Mouse (Mus musculus) ES-Bruce4 (cell line): ENCODE results near the gene Caln1. TPM values are rescaled to one million over a fixed set of nuclear protein-coding genes. Genes with fewer than 3 reads are reported as not detected.

Experiments used
- H3K27ac ChIP-seq: 2 replicates; pipeline ENCODE4 v1.5.1; 2012; ENCODE audit warnings: low read length, inconsistent platforms; ENCODE audit not compliant: insufficient read depth
- H3K27me3 ChIP-seq: 2 replicates; pipeline ENCODE4 v1.6.1; 2012; ENCODE audit warnings: mild to moderate bottlenecking, low read length, inconsistent platforms; ENCODE audit not compliant: control insufficient read depth, poor library complexity, insufficient read depth, severe bottlenecking
- H3K36me3 ChIP-seq: 2 replicates; pipeline ENCODE4 v1.6.1; 2012; ENCODE audit warnings: inconsistent platforms, mild to moderate bottlenecking, low read length, moderate library complexity; ENCODE audit not compliant: control insufficient read depth, poor library complexity, insufficient read depth, severe bottlenecking
- H3K4me1 ChIP-seq: one replicate; pipeline ENCODE4 v1.8.1; 2011; ENCODE audit warnings: low read length; ENCODE audit not compliant: control insufficient read depth, insufficient read depth
- H3K4me3 ChIP-seq: 2 replicates; pipeline ENCODE4 v1.5.1; 2011; ENCODE audit warnings: low read depth, mild to moderate bottlenecking, low read length
- H3K9ac ChIP-seq: 2 replicates; pipeline ENCODE4 v1.6.1; 2012; ENCODE audit warnings: low read depth, mild to moderate bottlenecking, inconsistent platforms; ENCODE audit not compliant: poor library complexity, severe bottlenecking
- H3K9me3 ChIP-seq: replicated peaks from 2 replicates; pipeline ENCODE4 v1.6.1; 2012; ENCODE audit warnings: mild to moderate bottlenecking, low read length, inconsistent platforms; ENCODE audit not compliant: control insufficient read depth, poor library complexity, insufficient read depth, severe bottlenecking
- CTCF ChIP-seq: IDR thresholded peaks from one replicate; pipeline ENCODE4 v1.8.1; 2011; ENCODE audit warnings: low read depth, low read length
- EP300 ChIP-seq: IDR thresholded peaks from 2 replicates; pipeline ENCODE4 v1.6.1; 2011; ENCODE audit warnings: low read depth, low read length; ENCODE audit not compliant: insufficient read depth
- POLR2A ChIP-seq: IDR thresholded peaks from one replicate; pipeline ENCODE4 v1.8.1; 2011; ENCODE audit warnings: low read length; ENCODE audit not compliant: insufficient read depth
- polyA plus RNA-seq: library from polyadenylated mRNA; stranded (reverse); fragments of >200 nt; gene quantifications from 2 replicates; pipeline ENCODE4 v1.2.4, GENCODE M21; 2011; ENCODE audit warnings: low read depth; ENCODE audit not compliant: missing spikeins, insufficient read depth, insufficient read length

Gene Caln1
- polyA plus RNA-seq, 1 experiment, result 0.28 TPM

DNA sequence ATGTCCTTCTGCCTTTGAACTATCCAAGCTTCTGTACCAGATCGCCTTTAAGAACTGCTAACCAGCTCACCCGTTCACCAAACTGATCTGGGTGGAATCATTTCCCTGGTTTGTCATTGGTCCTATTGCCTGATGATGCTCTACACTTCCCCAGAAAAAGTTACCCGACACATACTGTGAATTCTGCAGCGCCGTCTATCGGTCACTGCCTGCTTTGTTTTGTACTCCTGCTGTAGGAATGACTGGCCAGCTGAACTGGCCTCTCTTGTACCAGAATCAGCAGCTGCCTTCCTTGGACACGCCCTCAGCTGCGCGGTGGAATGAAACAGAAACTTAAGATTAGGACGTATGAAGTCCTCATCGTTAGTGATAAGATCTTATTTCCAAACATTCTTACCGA is 107.5 kb downstream of the Caln1 start:
- TF ChIP-seq CTCF (no peak), POLR2A (no peak), EP300 (no peak)
- no peaks in the 10 kb centered on the region for H3K36me3 ChIP-seq

DNA sequence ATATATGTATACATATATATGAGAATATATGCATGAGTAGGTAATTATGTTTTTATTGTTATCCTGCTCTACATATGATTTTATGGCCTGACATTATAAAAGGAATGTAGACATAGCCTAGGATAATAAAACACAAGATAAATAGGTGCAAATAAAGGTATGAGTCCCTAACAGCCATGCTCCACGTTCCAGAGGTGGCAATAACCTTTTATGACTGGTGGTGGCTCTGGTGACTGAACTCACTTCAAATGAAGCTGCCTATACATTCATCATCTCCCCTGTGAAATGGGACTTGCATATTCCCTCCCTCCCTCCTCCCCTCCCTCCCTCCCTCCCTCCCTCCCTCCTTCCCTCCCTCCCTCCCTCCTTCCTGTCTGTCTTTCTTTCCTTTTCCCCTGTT is 111.0 kb downstream of the Caln1 start:
- Histone ChIP-seq H3K4me1 (no peaks in the 10 kb centered on the region), H3K27ac (no peak overlapping the region), H3K9ac (no peak overlapping the region), H3K27me3 (no peaks in the 10 kb centered on the region), H3K9me3 (no peaks in the 10 kb centered on the region), H3K36me3 (no peaks in the 10 kb centered on the region), H3K4me3 (no peak overlapping the region)
- TF ChIP-seq EP300, result no peak
- TF ChIP-seq CTCF, result no peak
- TF ChIP-seq POLR2A, result no peak

More for the DNA sequence above, 107.5 kb downstream of the Caln1 start:
- H3K27ac ChIP-seq, result no peak overlapping the region
- no peaks in the 10 kb centered on the region for H3K4me1 ChIP-seq
- H3K9ac ChIP-seq, result no peak overlapping the region
- no peaks in the 10 kb centered on the region for H3K27me3 ChIP-seq
- H3K9me3 ChIP-seq, result no peaks in the 10 kb centered on the region
- no peak overlapping the region for H3K4me3 ChIP-seq

DNA sequence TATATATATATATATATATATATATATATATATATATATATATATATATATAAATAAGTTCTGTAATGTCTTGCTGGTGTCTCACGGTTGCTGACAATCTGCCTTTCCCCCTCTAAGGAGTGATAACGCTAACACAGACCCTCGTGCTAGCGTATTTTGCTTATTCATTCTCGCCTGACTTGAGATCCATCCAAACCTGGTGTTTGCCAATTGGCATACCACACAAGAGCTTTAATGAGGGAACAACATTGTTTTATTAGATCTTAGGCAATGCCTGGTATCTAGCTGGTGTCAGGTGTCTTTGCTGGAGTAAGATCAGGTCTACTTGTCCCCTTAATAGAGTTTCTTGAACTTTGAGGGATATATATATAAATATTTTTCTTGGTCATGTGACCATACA is 122.2 kb downstream of the Caln1 start:
- Histone ChIP-seq H3K9me3 (no peaks in the 10 kb centered on the region), H3K27me3 (no peaks in the 10 kb centered on the region), H3K27ac (no peak overlapping the region), H3K36me3 (no peaks in the 10 kb centered on the region), H3K4me3 (no peak overlapping the region), H3K4me1 (no peaks in the 10 kb centered on the region), H3K9ac (no peak overlapping the region)
- TF ChIP-seq POLR2A, result no peak
- TF ChIP-seq CTCF, result no peak
- no peak for TF ChIP-seq EP300

DNA sequence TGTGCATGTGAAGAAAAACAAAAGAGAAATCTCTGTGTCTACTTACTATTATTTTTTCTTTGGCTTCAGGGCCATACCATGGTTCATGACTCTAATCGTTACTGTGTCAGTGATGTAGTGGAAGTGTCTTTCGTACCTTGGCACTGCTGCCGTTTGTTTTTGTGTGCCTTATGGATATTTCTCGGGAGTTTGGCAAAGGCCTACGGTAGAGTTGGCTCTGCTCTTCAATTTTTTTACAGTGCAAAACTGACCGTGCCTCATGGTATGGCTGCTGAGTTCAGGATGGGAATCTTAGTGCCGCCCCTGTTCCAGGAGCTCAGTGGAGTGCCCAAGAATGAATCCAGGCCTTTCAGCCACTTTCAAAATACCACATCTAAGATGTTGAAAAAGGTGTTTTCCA is 123.0 kb downstream of the Caln1 start:
- Histone ChIP-seq H3K27me3 (no peaks in the 10 kb centered on the region), H3K4me1 (no peaks in the 10 kb centered on the region), H3K9ac (no peak overlapping the region), H3K36me3 (no peaks in the 10 kb centered on the region), H3K9me3 (no peaks in the 10 kb centered on the region), H3K4me3 (no peak overlapping the region), H3K27ac (no peak overlapping the region)
- TF ChIP-seq EP300 (no peak), POLR2A (no peak), CTCF (no peak)

- Histone ChIP-seq H3K4me3 (no peak overlapping the region), H3K27ac (no peak overlapping the region), H3K9ac (no peak overlapping the region), H3K36me3 (no peaks in the 10 kb centered on the region), H3K4me1 (no peaks in the 10 kb centered on the region), H3K9me3 (no peaks in the 10 kb centered on the region), H3K27me3 (no peaks in the 10 kb centered on the region)
- TF ChIP-seq POLR2A (no peak), CTCF (no peak), EP300 (no peak)
Measured at GRCm38 (mm10) chr5:130502541-130502940, 133.3 kb downstream of the Caln1 start.

GRCm38 (mm10) chr5:130504891-130505290 is 135.6 kb downstream of the Caln1 start:
- H3K9me3 ChIP-seq, result no peaks in the 10 kb centered on the region
- H3K4me1 ChIP-seq, result no peaks in the 10 kb centered on the region
- H3K36me3 ChIP-seq, result no peaks in the 10 kb centered on the region
- H3K27ac ChIP-seq, result no peak overlapping the region
- no peaks in the 10 kb centered on the region for H3K27me3 ChIP-seq
- H3K9ac ChIP-seq, result no peak overlapping the region
- H3K4me3 ChIP-seq, result no peak overlapping the region
- no peak for TF ChIP-seq CTCF
- TF ChIP-seq POLR2A, result no peak
- TF ChIP-seq EP300, result no peak

GRCm38 (mm10) chr5:130510516-130510915 is 141.3 kb downstream of the Caln1 start:
- Histone ChIP-seq H3K4me3 (no peak overlapping the region), H3K27me3 (no peaks in the 10 kb centered on the region), H3K9me3 (no peaks in the 10 kb centered on the region), H3K27ac (no peak overlapping the region), H3K4me1 (no peaks in the 10 kb centered on the region), H3K9ac (no peak overlapping the region), H3K36me3 (no peaks in the 10 kb centered on the region)
- TF ChIP-seq EP300 (no peak), POLR2A (no peak), CTCF (no peak)
